Mouse (Mus musculus): ENCODE measurements around the gene Tecpr2. TPM values are rescaled to one million over a fixed set of nuclear protein-coding genes. Genes with fewer than 3 reads are reported as not detected.

Gene Tecpr2
- polyA plus RNA-seq (2015; fragmentation: Nextera tagmentation; extraction: Ambion mirVana) = 2.0 and 3.2 TPM in 2 replicates

DNA sequence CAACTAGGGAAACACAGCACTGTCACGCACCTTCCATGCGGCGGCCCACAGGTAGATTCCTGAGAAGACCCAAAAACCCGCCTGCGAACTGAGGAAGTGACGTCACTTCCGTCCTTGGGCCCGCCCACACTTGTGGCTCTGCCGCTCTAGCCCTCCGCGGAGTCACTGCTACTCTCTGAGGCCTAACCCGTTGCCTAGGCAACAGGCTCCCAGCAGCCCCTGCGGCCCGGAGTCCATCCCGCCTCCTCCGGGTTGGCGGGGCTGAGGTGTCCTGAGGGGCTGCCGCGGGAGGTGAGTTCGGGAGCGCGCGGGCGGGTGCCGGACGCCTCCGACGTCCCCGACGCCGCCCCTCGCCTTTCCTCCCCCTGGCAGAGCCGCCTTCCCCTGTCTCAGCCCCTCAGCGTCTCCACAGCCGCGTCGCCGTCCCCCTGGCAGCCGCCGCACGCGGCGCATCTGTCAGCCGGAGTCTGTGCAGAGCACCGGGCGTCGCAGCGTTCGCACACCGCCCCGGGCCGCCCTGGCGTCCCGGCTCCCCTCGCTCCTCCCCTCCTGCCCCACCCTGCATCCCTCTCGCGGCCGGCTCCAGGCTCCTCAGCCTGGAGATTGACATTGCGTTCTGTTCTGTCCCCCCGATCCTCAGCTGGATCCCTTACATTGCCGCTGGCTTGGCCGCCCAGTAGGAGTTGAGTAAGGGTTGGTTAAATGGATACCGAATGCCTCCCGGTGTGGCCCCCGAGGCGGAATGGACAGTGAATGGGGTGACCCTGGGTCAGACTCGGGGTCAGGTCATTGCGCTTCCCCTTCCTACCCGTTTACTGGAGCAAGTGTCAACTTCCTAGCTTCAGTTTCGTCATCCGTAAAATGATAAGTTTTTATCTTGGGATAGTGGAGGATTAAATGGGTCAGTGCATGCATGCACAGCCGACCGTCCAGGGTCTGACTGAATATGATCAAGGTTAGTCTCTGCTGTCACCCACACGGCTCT is at the start of gene Tecpr2, which contains the start of gene Cinp:
Tecpr2 (plus strand) TSS at position 229 of the 985 bp plus-strand sequence.
Cinp (minus strand) TSS at position 110 of the 985 bp plus-strand sequence.
- ATAC-seq (replicated peaks; ENCODE audit: insufficient number of reproducible peaks, insufficient read depth, low FRiP score, low read depth) = peak; percentile 99
- Histone ChIP-seq H3K4me1 (replicated peaks) (peaks cover 17% of the 10 kb centered on the region), H3K27ac (peak within 1 kb of the TSS; percentile 87), H3K9me3 (replicated peaks) (no peaks in the 10 kb centered on the region), H3K9ac (peak within 1 kb of the TSS; percentile 81), H3K27me3 (no peaks in the 10 kb centered on the region), H3K36me3 (no peaks in the 10 kb centered on the region), H3K4me3 (peak within 1 kb of the TSS; percentile 79), H3K4me2 (peak within 1 kb of the TSS; percentile 94)
- under 1% methylated on average over 74 of the region's 74 CpGs for WGBS

DNA sequence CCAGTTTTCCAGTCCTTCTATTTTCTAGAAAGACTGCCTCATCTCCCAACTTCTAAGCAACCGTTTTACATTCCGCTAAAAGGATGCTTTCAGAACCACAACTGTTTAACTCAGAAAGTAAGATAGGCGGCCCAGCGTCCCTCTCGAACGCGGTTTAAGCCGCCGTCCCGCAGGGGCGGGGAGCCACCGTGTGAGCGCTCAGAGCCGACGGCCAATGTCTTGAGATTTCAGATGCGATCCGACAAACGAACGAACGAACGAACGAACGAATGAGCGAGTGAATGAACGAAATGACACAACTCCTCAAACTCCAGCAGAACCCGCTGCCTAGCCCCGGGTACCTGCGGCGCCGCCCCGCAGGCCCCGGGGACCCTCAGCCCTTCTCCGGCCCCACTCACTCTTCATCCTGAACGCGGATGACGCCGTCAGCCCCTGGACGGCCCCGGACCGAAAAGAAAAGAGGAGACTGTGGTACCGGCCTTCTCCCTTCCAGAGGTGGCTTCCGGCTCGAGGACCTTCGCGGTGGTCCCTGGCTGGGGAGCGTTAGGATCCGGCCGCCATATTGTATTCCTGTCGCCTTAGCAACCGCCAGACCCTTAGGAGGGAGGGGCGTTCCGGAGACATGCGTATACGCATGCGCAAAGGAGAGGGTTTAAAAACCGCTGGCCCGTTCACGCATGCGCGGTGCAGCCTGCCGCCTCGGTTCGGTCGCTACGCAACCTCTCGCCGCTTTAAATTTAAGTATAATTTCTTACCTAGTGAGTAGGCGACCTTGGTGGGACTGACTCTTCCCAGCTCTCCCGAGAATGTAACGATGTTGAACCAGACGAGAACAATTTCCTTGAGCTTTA is 48.5 kb upstream of the Tecpr2 start, which contains the start of gene Mok:
Mok (minus strand) TSS at position 592 of the 851 bp plus-strand sequence.
- no peak within 1 kb of the TSS for H3K27ac ChIP-seq
- no peaks in the 10 kb centered on the region for H3K27me3 ChIP-seq
- H3K4me1 ChIP-seq (replicated peaks) = peaks cover 25% of the 10 kb centered on the region
- WGBS = under 1% methylated on average over 70 of the region's 71 CpGs
- H3K9me3 ChIP-seq (replicated peaks) = no peaks in the 10 kb centered on the region
- H3K36me3 ChIP-seq = no peaks in the 10 kb centered on the region
- peak within 1 kb of the TSS; percentile 65 for H3K9ac ChIP-seq
- peak; percentile 65 for ATAC-seq (replicated peaks; ENCODE audit: insufficient number of reproducible peaks, insufficient read depth, low FRiP score, low read depth)
- peak within 1 kb of the TSS; percentile 90 for H3K4me3 ChIP-seq
- H3K4me2 ChIP-seq = peak within 1 kb of the TSS; percentile 76

DNA sequence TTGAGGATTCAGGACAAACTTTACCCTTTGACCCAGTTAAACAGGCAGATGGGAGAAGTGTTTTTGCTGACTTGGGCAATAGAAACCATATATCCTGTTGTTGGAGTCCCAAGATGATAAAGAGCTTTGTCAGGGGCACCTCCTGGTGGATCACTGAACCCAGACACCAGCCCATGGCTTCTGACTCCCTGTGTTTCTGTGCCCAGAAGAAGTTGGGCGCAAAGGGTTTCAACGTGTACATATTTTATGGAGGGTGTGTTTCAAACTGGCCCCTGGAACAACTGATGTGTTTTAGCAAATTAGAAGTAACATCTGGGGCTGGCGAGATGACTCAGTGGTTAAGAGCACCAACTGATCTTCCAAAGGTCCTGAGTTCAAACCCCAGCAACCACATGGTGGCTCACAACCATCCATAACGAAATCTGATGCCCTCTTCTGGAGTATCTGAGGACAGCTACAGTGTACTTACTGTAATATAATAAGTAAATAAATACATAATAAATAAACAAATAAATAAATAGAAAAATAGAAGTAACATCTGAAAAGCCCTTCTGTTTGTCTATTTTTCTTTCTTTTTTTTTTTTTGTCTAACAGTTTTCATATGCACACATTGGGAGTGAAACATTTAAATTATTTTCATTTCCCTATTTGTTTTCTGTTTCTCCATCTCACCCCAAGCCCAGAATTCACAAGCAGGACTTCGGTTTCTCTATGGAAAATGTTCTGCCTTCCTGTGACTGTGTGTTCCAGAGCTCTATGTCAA is 47.2 kb upstream of the Tecpr2 start:
- no peaks in the 10 kb centered on the region for H3K27me3 ChIP-seq
- no peak overlapping the region for H3K4me3 ChIP-seq
- H3K4me2 ChIP-seq = no peak overlapping the region; the same call in 1 of the 2 replicates
- H3K9ac ChIP-seq = no peak overlapping the region
- no peak for ATAC-seq (replicated peaks; ENCODE audit: insufficient number of reproducible peaks, insufficient read depth, low FRiP score, low read depth)
- WGBS = 66% methylated on average over 5 of the region's 5 CpGs
- H3K27ac ChIP-seq = no peak overlapping the region
- H3K9me3 ChIP-seq (replicated peaks) = no peaks in the 10 kb centered on the region
- H3K36me3 ChIP-seq = no peaks in the 10 kb centered on the region
- peaks cover 29% of the 10 kb centered on the region for H3K4me1 ChIP-seq (replicated peaks)

DNA sequence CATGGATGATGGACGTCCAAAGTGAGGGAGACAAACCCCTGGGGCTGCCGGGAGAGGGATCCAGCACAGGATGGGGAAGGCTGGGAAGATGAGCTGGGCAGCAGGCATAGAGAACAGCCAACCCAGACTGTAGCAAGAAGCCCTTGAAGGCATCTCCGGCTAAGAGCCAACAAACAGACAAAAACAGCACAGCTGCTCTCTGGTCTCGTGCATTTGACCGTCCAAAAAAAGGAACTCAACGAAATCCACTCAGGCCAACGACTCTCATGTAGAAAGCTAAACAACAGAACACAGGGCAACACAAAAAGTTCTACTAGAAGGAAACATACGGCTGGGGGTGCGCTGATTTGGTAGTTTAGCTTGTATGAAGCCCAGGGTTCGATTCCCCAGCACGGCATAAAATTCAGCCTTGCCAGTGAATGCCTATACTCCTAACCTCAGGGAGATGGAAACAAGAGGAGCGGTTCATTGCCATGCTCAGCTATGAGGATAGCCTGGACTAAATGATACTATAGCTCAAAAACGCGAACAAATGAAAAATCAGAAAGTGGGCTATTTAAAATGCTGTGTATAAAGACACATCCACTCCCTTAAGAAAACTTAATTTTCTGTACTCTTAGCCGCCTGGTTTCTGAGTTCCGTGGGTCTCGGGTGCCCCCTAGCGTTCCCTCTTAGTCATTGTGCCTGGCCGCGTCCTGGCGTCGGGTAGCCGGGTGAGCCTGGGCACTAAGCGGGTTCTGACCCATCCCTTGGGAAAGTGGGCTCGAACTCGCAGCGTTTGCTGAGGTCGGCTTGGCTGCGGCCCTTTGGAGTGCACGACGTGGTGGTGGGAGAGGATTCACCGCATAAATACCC is 45.6 kb upstream of the Tecpr2 start:
- Histone ChIP-seq H3K4me2 (peak overlapping the region; percentile 82), H3K27ac (no peak overlapping the region), H3K9ac (peak overlapping the region; percentile 62), H3K36me3 (no peaks in the 10 kb centered on the region), H3K4me3 (peak overlapping the region; percentile 69), H3K9me3 (replicated peaks) (no peaks in the 10 kb centered on the region), H3K4me1 (replicated peaks) (peaks cover 24% of the 10 kb centered on the region), H3K27me3 (no peaks in the 10 kb centered on the region)
- no peak for ATAC-seq (replicated peaks; ENCODE audit: insufficient number of reproducible peaks, insufficient read depth, low FRiP score, low read depth)
- WGBS = 18% methylated on average over 32 of the region's 32 CpGs

DNA sequence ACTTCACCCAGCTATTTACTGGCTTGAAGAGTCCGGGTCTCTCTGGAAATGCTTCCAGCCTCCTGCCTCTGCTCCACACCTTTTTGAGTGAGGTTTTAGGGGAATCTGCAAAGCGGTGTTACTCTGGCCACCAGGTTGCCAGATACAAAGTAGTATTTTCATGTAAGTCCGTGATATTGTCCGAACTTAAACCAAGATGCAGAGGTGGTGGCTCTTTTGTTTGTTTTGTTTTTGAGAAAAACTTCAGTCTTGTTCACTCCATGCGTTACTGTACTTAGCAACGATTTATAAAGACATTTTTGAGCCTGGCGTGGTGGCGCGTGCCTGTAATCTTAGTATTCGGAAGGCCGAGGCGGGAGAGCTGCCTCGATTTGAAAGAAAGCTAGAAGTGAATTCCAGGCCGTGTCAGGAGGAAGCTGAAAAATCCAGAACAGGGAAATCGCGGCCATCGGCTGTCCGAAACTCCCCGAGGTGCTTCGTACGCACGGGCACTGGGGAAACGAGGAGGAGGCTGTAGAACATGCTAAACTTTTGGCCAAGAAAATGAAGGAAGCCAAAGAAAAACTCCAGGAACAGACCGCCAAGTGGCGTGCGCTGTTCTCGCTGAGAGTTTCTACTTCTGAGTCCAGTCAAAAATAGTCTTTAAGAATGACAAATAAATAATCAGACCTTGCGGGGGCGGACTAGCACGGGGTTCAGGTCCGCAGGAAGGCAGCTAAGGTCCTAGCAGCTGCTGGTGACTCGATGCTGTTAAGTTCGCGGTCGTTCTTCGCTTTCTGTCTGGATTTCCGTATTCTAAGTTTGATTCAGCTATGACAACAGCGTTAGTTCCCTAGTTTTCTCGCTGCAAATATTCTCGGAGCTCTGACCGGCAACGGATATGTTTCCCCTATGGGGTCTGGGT is 44.6 kb upstream of the Tecpr2 start:
- Histone ChIP-seq H3K9ac (peak overlapping the region; percentile 62), H3K27me3 (no peaks in the 10 kb centered on the region), H3K9me3 (replicated peaks) (no peaks in the 10 kb centered on the region), H3K4me1 (replicated peaks) (peaks cover 25% of the 10 kb centered on the region), H3K4me3 (peak overlapping the region; percentile 69), H3K27ac (peak overlapping the region; percentile 89), H3K4me2 (peak overlapping the region; percentile 82), H3K36me3 (no peaks in the 10 kb centered on the region)
- 0 out of 2 replicates have a peak, but pooled peaks have one; percentile 25 for ATAC-seq (replicated peaks; ENCODE audit: insufficient number of reproducible peaks, insufficient read depth, low FRiP score, low read depth)
- WGBS = 1% methylated on average over 42 of the region's 42 CpGs

DNA sequence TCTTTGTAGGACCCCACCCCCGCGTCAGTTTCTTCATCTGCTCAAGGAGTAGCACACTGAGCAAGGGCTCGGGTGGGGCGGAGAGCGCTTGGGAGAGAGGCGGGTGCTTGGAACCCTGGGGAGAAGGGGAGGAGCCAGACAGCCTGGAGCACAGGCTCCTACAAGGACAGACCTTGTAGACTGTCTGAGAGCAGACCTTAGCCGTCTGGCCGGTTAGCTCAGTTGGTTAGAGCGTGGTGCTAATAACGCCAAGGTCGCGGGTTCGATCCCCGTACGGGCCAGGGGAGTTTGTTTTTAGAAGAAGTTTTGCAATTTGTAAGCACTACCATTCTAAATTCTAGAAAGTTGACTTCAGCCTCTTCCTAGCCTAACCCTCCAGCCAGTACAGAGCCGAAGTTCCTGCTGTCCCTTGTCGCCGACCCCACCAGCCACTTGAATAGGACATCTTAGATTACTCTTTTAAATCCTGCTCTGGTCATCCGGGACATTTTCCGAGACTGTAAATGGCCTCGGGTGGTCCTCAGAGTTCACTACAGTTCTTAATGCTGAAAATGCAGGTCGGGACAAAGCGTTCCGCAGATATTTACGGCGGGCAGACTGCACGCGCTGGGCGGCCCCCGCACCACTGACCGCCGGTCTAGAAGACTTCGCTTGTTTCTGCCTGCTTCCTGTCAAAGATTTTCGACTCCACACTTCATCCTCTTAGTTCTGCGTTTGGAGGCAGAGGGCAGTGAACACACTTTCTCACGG is 43.8 kb upstream of the Tecpr2 start:
- peak overlapping the region; percentile 69 for H3K4me3 ChIP-seq
- H3K27ac ChIP-seq = peak overlapping the region; percentile 89
- no peaks in the 10 kb centered on the region for H3K27me3 ChIP-seq
- peak overlapping the region; percentile 71 for H3K9ac ChIP-seq
- H3K4me1 ChIP-seq (replicated peaks) = peaks cover 21% of the 10 kb centered on the region
- WGBS = under 1% methylated on average over 36 of the region's 36 CpGs
- peak overlapping the region; percentile 82 for H3K4me2 ChIP-seq
- ATAC-seq (replicated peaks; ENCODE audit: insufficient number of reproducible peaks, insufficient read depth, low FRiP score, low read depth) = peak; percentile 93
- H3K9me3 ChIP-seq (replicated peaks) = no peaks in the 10 kb centered on the region
- no peaks in the 10 kb centered on the region for H3K36me3 ChIP-seq

DNA sequence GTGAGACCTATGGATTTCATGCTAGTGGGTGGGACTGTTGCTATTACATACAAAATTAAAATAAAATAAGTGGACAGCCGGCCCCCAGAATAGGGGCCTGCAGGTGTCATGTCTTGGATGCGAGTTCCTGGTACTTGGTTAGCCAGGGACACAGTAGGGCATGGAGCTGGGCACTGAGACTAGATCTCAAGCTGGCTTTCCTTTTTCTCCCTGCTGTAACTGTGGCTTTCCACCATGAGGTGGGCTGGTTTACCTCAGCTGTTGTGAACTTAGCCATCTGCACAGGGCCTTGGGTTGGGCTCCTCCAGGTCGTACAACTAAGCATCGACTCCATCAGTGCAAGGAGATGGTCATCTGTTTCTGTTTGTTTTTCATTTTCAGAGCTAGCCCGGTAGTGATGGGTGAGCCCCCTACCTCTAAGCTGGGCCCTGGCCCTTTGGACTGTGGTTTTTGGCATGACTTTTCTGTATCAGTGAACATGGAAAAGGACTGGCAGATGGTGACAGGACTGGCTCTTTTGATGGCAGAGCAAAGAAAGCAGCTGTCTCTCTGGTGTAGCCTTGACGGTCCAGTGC is 42.8 kb upstream of the Tecpr2 start:
- Histone ChIP-seq H3K4me2 (peak overlapping the region; percentile 82), H3K27me3 (no peaks in the 10 kb centered on the region), H3K9me3 (replicated peaks) (no peaks in the 10 kb centered on the region), H3K4me1 (replicated peaks) (peaks cover 27% of the 10 kb centered on the region), H3K27ac (peak overlapping the region; percentile 89; the same call in 1 of the 2 replicates), H3K4me3 (peak overlapping the region; percentile 69), H3K9ac (peak overlapping the region; percentile 71), H3K36me3 (no peaks in the 10 kb centered on the region)
- 71% methylated on average over 6 of the region's 6 CpGs for WGBS
- ATAC-seq (replicated peaks; ENCODE audit: insufficient number of reproducible peaks, insufficient read depth, low FRiP score, low read depth) = no peak

DNA sequence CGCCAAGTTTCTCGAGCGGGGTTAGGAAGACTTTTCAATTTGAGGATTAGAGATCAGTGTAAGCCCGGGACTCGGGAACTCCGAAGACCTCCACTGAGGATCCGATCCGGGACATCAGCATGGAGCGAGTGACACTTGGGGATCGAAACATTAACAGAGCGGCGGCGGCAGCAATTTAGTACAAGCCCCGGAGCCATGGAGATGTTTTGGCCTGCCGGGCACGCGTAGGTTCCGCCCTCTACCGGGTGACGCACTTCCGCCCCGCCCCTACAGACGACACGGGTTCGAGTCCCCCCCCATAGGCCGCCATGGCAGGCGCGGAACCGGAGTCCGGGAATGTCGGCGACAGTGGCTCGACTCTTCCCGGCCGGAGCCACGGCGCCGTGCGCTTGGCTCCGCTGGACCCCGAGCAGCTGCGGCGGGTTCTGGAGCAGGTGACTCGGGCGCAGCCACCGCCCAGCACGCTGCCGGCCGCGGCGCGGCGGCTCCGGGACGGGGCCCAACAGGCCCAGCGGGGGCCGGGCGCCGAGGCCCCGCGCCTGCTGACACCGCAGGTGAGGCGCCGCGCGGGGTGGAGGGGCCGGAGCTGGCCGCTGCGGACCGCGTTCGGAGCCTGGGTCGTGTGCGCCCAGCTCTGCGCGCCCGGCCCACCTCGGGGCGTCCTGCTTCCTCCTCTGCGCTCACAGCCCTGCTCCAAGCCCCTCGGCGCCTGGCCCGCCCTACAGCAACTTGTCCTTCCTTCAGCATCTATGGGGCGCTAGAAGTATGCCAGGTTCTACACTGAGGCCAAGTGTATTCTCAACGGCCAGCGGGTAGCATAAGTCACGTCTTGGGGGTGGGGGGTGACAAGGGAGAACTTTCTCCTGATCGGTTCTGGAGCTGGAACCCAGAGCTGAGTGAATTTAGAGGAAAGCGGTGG is 38.8 kb upstream of the Tecpr2 start, which contains the start of gene Zfp839:
Zfp839 (plus strand) TSS at position 244 of the 919 bp plus-strand sequence.
- H3K9me3 ChIP-seq (replicated peaks) = no peaks in the 10 kb centered on the region
- under 1% methylated on average over 85 of the region's 89 CpGs for WGBS
- peak within 1 kb of the TSS; percentile 85 for H3K4me3 ChIP-seq
- peaks cover 28% of the 10 kb centered on the region for H3K4me1 ChIP-seq (replicated peaks)
- H3K4me2 ChIP-seq = peak within 1 kb of the TSS; percentile 72
- peak; percentile 61 for ATAC-seq (replicated peaks; ENCODE audit: insufficient number of reproducible peaks, insufficient read depth, low FRiP score, low read depth)
- H3K36me3 ChIP-seq = peaks cover 2% of the 10 kb centered on the region
- no peaks in the 10 kb centered on the region for H3K27me3 ChIP-seq
- peak within 1 kb of the TSS; percentile 83 for H3K9ac ChIP-seq
- H3K27ac ChIP-seq = peak within 1 kb of the TSS; percentile 85
